ENCODE assay signal across 13 mouse cellular contexts in genomic region chr1:89583369-89583768, GRCm38 (mm10).
DNase-seq lines count a peak whose midpoint lies in the region; ATAC-seq and TF ChIP-seq lines count a peak whose summit lies in the region.
"Had no signal": no experiment of that assay in that cellular context is flagged by ENCODE, and none has a peak within 500 bp of the region (broad histone marks: within the 10 kb centered on the region; RNA-seq: fewer than 3 reads in every experiment).

No protein-coding gene starts in this region.

- H3K4me3 ChIP-seq in gastrocnemius, adult 2 months = peak overlapping the region; percentile 85
- H3K4me3 ChIP-seq in midbrain, embryonic 10.5 days = peak overlapping the region; percentile 85; the same call in 1 of the 2 replicates
- no peak overlapping the region for H3K4me3 ChIP-seq in midbrain, embryonic 11.5 days (ENCODE audit: low read depth, low read length)
- peak overlapping the region; percentile 85 for H3K4me3 ChIP-seq in midbrain, embryonic 12.5 days

- no peak for ATAC-seq in midbrain, embryonic 11.5 days (ENCODE audit: low FRiP score)
- no peak for ATAC-seq in midbrain, embryonic 12.5 days (ENCODE audit: low FRiP score, low read depth)

- no peak overlapping the region for H3K9ac ChIP-seq in midbrain, embryonic 11.5 days (ENCODE audit: low read length)
- no peak overlapping the region for H3K9ac ChIP-seq in midbrain, embryonic 12.5 days (replicated peaks)

- WGBS in midbrain, embryonic 10.5 days = 84% methylated on average over 5 of the region's 5 CpGs
- WGBS in midbrain, embryonic 11.5 days = 86% methylated on average over 5 of the region's 5 CpGs
- 80% methylated on average over 5 of the region's 5 CpGs for WGBS in midbrain, embryonic 12.5 days

- TF ChIP-seq CTCF in gastrocnemius, adult 2 months (IDR thresholded peaks at IDR 0.05) = peak; percentile 13; the same call in 1 of the 2 replicates

- H3K9me3 ChIP-seq in midbrain, embryonic 10.5 days (replicated peaks) = no peaks in the 10 kb centered on the region
- H3K9me3 ChIP-seq in midbrain, embryonic 11.5 days (ENCODE audit: control insufficient read depth, low read length) = no peaks in the 10 kb centered on the region
- H3K9me3 ChIP-seq in midbrain, embryonic 12.5 days = no peaks in the 10 kb centered on the region

- H3K27me3 ChIP-seq in midbrain, embryonic 10.5 days (ENCODE audit: low read depth, poor library complexity, severe bottlenecking) = peaks cover 21% of the 10 kb centered on the region
- H3K27me3 ChIP-seq in midbrain, embryonic 11.5 days (ENCODE audit: control insufficient read depth, insufficient read depth, low read length) = peaks cover 5% of the 10 kb centered on the region; the same call in 1 of the 2 replicates
- peaks cover 15% of the 10 kb centered on the region; the same call in 1 of the 2 replicates for H3K27me3 ChIP-seq in midbrain, embryonic 12.5 days

- no peak for DNase-seq in gastrocnemius, adult 2 months
- DNase-seq in gastrocnemius, postnatal 25 days = no peak
- DNase-seq in midbrain, embryonic 10.5 days (ENCODE audit: low spot score) = no peak
- no peak for DNase-seq in midbrain, embryonic 11.5 days (ENCODE audit: low spot score, missing footprints)
- DNase-seq in adrenal gland, postnatal 14 days = no peak
- DNase-seq in ovary, adult 18-20 months (ENCODE audit: low spot score) = no peak
- no peak for DNase-seq in c-Kit-positive CD71-positive TER-119-positive erythroid progenitor cells, embryonic 14.5 days (ENCODE audit: low spot score)
- DNase-seq: adrenal gland, adult 2 months; kidney, postnatal 14 days; layer of hippocampus, postnatal 36 days; liver; right cerebral cortex, adult 18-20 months had no signal

- H3K36me3 ChIP-seq in midbrain, embryonic 10.5 days = no peaks in the 10 kb centered on the region; the same call in 1 of the 2 replicates
- no peaks in the 10 kb centered on the region for H3K36me3 ChIP-seq in midbrain, embryonic 11.5 days (ENCODE audit: control insufficient read depth, insufficient read depth, low read length)
- H3K36me3 ChIP-seq in midbrain, embryonic 12.5 days = 0 out of 2 replicates have a peak, but pooled peaks cover 5% of the 10 kb centered on the region

- intact Hi-C loops in gastrocnemius, adult 2 months (cut with DNase I) = loop anchor here (5.0 kb wide), 1 partner anchor 126 kb away; no protein-coding TSS in a partner anchor

- no peak overlapping the region for H3K27ac ChIP-seq in gastrocnemius, adult 2 months
- no peak overlapping the region for H3K27ac ChIP-seq in midbrain, embryonic 10.5 days (replicated peaks)
- H3K27ac ChIP-seq in midbrain, embryonic 11.5 days (ENCODE audit: low read depth, low read length) = no peak overlapping the region
- no peak overlapping the region for H3K27ac ChIP-seq in midbrain, embryonic 12.5 days (replicated peaks)

- no peak overlapping the region for H3K4me2 ChIP-seq in midbrain, embryonic 11.5 days
- peak overlapping the region; percentile 98 for H3K4me2 ChIP-seq in midbrain, embryonic 12.5 days (replicated peaks)

- H3K4me1 ChIP-seq in midbrain, embryonic 10.5 days = peaks cover 93% of the 10 kb centered on the region
- H3K4me1 ChIP-seq in midbrain, embryonic 11.5 days (ENCODE audit: control insufficient read depth, insufficient read depth, low read length) = peaks cover 34% of the 10 kb centered on the region
- H3K4me1 ChIP-seq in midbrain, embryonic 12.5 days = peaks cover 81% of the 10 kb centered on the region
